Mouse (Mus musculus) lung, adult 2 months (tissue): Measurements from ENCODE around the gene Cdca3. TPM values are rescaled to one million over a fixed set of nuclear protein-coding genes. Genes with fewer than 3 reads are reported as not detected.
A peak's percentile ranks its signal among the peaks of the same experiment; 100 is the strongest.

Experiments used
- DNase-seq: peaks from one replicate; pipeline ENCODE4 v3.0.0; 2022
- H3K4me1 ChIP-seq: fragments of 200-500 bp; 2 replicates; pipeline ENCODE4 v1.6.1; 2011; ENCODE audit warnings: low read length; ENCODE audit not compliant: control insufficient read depth, insufficient read depth
- H3K4me3 ChIP-seq: fragments of 200-500 bp; replicated peaks from 2 replicates; pipeline ENCODE3; 2011; ENCODE audit warnings: low read depth, mild to moderate bottlenecking, control low read depth, low read length; ENCODE audit errors: extremely low read depth
- CTCF ChIP-seq: fragments of 200-500 bp; IDR thresholded peaks from 2 replicates; pipeline ENCODE4 v1.5.1; 2011; ENCODE audit warnings: mild to moderate bottlenecking, low read length, control low read depth; ENCODE audit not compliant: insufficient read depth
- POLR2A ChIP-seq: fragments of 200-500 bp; IDR thresholded peaks from 2 replicates; pipeline ENCODE4 v1.6.1; 2011; ENCODE audit warnings: low read depth, mild to moderate bottlenecking, control low read depth, low read length, borderline replicate concordance; ENCODE audit errors: extremely low read depth
- WGBS: fragments of 180-500 bp; shearing (Covaris S2); methylation state at CpG from one replicate; pipeline ENCODE4 v1.1.7; 2018; 5-methylcytosine and 5-hydroxymethylcytosine counted together
- polyA plus RNA-seq: library from polyadenylated mRNA; depleted of rRNA; stranded (reverse); fragments of >200 nt; gene quantifications from 2 replicates; pipeline ENCODE4 v1.2.3, GENCODE M21; 2012

The Cdca3 gene
- polyA plus RNA-seq, 1 experiment = 6.7 TPM

DNA sequence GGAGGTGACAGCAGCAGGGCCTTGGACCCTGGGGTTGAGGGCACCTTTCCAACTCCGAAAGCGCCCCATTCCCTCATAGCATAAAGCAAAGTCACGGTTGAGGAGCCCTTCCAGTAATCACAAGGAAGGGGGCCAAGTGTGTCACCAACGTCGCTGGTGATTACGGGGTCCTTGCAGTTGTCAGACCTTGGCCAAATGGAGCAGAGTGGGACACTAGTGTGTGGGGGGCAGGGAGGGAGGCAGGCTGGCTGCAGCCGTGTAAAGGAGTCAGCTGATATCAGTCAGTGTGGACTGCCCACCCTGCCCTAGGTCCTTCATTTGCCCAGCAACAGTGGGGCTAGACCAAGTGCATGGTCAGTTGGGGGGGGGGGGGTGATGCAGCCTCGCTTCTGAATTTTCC lies 14.9 kb upstream of the Cdca3 start:
- no peak overlapping the region for H3K4me3 ChIP-seq
- DNase-seq = no peak
- peaks cover 12% of the 10 kb centered on the region for H3K4me1 ChIP-seq
- 34% methylated on average over 8 of the region's 8 CpGs for WGBS
- TF ChIP-seq POLR2A (no peak), CTCF (no peak)

DNA sequence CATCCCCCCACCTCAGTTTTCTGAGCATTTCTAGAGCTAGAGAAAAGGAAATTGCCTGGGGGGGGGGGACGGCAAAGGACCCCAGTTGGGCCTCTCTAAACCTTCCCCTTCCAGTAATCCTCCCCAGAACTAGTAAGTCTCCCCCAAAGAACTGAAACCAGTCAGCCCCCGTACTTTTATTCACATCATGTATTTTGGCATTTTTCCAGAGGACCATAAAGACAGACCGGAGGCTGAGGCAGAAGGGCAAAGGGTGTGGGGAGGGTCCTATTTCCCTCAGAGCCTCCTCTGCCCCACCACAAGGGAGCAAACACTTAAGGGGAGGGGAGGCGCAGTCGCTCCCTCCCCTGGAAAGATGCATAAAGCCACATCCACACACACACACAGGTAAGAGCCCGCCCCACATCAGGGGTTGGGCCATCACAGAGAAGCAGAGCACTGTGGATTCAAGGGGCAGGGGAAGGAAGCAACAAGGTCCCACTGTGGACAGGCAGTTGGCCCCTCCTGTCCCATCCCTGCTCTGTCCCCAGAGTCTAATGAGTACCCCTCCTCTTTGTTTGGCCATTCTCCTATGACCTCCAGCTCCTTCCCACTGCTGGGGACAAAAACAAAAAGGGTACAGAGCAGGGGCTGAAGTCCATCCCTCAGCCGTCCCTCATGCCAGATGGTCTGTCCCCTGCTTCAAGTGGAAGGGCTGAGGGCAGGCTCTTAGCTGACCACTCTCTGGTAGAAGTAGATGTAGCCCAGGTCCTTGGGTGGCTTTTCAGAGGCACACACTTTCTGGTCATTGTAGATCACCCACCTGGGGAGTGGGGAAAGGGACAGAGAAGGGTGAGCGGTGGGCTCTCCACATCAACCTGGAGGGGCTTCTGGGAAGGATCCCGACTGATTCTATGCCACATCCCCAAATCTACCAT lies 14.2 kb upstream of the Cdca3 start:
- Histone ChIP-seq H3K4me1 (peaks cover 8% of the 10 kb centered on the region; the same call in 1 of the 2 replicates), H3K4me3 (no peak overlapping the region)
- TF ChIP-seq POLR2A = no peak
- TF ChIP-seq CTCF = no peak
- 80% methylated on average over 9 of the region's 9 CpGs for WGBS
- no peak for DNase-seq

DNA sequence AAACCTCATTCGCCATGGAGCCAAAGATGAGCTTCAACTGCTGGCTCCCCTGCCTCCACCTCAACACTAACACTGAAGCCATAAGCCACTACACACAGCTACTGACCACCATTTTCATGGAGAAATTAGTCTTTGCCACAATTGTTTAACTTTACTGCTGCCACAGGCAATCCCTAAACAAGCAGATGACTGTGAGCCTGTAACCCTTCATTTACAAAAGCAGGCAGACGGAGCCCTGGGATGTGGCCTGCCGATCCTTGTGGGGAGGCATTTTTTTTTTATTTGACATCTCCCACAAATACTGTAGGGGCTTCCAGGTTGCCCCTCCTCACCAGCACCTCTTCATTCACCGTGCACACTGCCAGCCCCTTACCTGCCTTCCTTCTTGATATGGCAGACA lies 12.7 kb upstream of the Cdca3 start:
- Histone ChIP-seq H3K4me1 (0 out of 2 replicates have a peak, but pooled peaks cover 8% of the 10 kb centered on the region), H3K4me3 (no peak overlapping the region)
- no peak for DNase-seq
- 88% methylated on average over 4 of the region's 4 CpGs for WGBS
- no peak for TF ChIP-seq POLR2A
- TF ChIP-seq CTCF = no peak

DNA sequence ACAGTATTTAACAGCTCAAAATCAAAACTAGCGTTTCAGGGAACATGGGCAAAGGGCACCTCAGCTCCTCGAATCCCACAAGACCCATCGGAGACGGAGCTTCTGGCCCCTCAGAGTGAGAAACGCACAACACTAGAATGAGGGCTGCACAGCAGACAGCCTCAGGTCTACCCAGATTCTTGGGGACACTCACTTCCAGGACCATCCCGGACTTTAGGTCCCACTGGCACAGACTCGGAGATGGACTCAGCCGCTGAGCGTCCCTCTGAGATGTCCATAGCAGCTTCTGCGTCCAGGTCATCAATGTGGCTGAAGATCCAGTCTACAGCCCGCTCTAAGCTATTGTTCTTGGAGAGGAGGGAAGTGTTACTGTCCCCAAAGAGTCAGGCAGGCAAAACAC lies 12.2 kb upstream of the Cdca3 start:
- H3K4me3 ChIP-seq = no peak overlapping the region

DNA sequence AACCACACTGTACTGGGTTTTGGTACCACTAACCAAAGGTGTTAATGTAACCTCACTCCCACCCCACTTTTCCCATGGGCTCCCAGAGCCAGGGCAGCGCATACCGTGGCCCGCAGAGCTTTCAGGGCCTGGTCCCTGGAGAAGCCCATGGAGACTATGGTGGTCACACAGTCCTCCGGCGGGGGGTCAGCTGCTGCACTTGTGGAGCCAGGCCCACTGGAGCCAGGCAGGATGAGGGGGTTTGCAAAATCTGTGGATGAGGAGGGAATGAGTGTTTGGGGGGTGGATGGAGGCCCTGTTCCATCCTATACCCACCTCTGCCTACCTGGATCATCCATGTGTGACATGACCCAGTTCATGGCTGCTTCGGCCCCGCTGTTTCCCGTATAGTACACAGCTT lies 11.8 kb upstream of the Cdca3 start:
- no peak for DNase-seq
- 0 out of 2 replicates have a peak, but pooled peaks cover 8% of the 10 kb centered on the region for H3K4me1 ChIP-seq
- H3K4me3 ChIP-seq = no peak overlapping the region
- TF ChIP-seq POLR2A (no peak), CTCF (no peak)
- WGBS = 91% methylated on average over 8 of the region's 8 CpGs

More for the DNA sequence above, 12.2 kb upstream of the Cdca3 start:
- 0 out of 2 replicates have a peak, but pooled peaks cover 8% of the 10 kb centered on the region for H3K4me1 ChIP-seq
- WGBS = 97% methylated on average over 11 of the region's 11 CpGs
- DNase-seq = no peak
- no peak for TF ChIP-seq POLR2A
- TF ChIP-seq CTCF = no peak

DNA sequence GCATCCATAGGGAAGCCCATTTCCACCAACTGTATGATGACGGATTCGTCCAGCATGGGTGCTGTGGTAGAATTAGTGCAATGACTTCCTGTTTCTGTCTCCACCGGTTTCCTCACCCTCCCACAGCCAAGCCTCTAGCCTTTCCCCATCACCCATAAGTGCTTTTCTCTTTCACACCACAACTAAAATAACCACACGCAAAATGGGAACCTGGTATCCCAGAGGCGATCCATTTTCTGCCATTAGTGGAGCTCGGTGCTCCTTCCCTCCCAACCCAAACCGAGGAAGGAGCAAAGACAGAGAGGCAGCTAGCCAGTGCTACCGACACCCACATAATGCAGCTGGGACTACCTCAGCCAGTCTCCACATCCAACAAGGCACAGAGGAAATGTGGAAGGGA lies 11.4 kb upstream of the Cdca3 start:
- Histone ChIP-seq H3K4me3 (no peak overlapping the region), H3K4me1 (0 out of 2 replicates have a peak, but pooled peaks cover 4% of the 10 kb centered on the region)
- DNase-seq = no peak
- WGBS = 71% methylated on average over 8 of the region's 8 CpGs
- no peak for TF ChIP-seq POLR2A

DNA sequence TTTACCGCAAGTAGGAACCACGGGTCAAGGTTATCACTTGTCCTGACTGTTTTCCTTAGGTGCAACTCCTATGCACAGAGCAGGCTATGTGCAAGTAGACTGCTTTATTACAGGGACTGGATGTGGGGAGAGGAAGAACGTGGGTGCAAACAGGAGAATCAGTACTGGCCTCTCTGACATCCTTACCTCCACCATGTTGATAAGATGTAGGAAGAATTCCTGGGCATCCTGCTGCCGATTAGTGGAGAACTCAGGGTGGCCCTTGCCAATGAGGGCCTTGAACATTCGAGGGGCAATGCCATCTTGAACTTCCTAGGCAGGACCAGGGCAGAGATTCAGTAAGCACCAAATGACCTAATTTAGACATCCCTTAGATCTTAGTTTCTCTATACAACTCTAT lies 8.5 kb upstream of the Cdca3 start:
- H3K4me3 ChIP-seq = no peak overlapping the region
- TF ChIP-seq POLR2A (no peak), CTCF (no peak)
- 89% methylated on average over 5 of the region's 5 CpGs for WGBS
- no peaks in the 10 kb centered on the region for H3K4me1 ChIP-seq
- no peak for DNase-seq

DNA sequence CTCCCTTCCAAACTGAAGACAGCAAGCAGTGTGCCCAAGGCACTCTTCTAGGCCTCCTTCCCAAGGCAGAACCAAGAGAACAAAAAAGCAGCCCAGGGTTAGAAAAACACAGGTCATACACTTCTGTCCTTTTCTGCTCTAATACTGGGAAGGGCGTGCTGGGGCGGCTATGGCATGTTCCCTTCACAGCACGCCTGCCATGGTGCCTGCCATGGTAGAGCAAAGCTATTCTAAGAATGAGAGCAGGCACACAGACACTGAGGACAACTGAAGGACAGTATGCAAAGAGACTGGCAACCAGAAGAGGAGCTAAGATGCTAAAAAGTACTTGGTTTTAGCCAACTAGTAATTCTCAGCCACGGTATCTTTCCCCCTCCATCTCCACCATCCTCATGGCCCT lies 7.3 kb upstream of the Cdca3 start:
- DNase-seq = no peak
- H3K4me1 ChIP-seq = no peaks in the 10 kb centered on the region
- H3K4me3 ChIP-seq = no peak overlapping the region
- 92% methylated on average over 4 of the region's 4 CpGs for WGBS
- TF ChIP-seq POLR2A (no peak), CTCF (no peak)

DNA sequence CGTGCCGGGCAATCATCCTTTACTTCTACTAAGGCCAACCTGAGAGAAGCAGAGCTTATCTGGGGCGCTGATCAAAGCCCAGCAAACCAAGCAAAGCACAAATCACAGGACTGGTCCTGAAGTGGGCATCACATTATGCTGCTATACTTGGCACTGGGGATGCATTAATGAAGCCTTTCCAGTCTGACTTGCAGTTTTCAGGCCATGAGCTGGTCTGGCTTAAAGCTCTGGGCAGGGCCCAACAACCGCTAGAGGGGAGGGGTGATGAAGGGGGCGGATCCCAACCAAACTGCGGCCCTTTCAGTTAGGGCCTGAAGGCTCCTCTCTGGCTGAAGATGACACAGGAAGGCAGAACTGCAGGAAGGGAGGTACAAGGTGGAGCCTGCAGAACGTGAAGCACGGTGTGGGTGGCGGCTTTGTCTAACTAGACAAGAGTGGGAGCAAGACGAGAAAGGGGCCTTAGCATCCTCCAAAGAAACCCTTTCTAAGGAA lies 1.2 kb upstream of the Cdca3 start:
- WGBS = 18% methylated on average over 10 of the region's 10 CpGs
- DNase-seq = peak; percentile 26
- no peak for TF ChIP-seq POLR2A
- TF ChIP-seq CTCF = no peak

More for the DNA sequence above, 1.2 kb upstream of the Cdca3 start:
- Histone ChIP-seq H3K4me1 (peaks cover 3% of the 10 kb centered on the region), H3K4me3 (peak overlapping the region; percentile 61)
